Mouse (Mus musculus): ENCODE measurements at regions not wholly inside any gene's neighbourhood (a gene's known extent, or its start where the extent isn't known, plus 50 kb on each side); places are given as distances from the start of the nearest gene placed in this dataset.
"Not testable (repeated sequence)": the region's sequence is repeated elsewhere in the genome, so short reads cannot be mapped to it uniquely, and the experiment has no call there.

DNA sequence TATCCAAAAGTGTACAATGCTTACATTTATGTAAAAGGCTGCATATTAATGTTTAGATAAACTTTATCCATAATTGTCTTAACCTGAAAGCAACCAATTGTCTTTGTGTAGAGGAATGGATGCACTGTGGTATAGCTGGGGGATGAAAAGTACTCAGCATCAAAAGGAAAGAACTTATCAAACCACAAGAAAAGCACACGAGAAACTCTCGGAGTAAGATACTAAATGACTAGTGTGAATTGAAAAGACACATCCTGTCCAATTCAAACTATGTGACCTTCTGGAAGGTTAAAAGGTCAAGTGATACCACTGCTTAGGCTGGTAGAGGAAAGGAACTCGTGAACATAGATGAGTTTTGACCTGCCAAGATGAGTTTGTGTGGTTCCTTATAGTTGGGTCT lies 192.2 kb upstream of the Tbl1xr1 start:
- no peak for DNase-seq (ENCODE audit: low spot score)

DNA sequence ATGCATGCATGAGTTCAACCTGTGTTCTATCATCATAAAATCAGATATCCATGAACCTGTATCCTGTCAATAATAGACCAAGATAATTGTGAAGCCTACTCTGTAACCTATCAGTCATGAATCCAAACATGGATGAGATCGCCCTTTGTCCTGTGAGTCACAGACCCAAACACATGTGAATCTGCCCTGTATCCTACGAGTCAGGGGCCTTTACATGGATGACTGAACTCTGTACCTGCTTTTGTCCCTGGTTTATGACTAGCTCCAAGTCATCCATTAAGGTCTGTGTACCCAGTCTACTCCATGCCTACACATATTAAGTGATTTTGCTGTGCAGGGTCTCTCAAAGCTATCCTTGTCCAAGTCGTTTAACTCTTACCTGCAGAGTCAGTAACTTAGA lies 187.7 kb upstream of the Tbl1xr1 start:
- DNase-seq (ENCODE audit: low spot score) = no peak

DNA sequence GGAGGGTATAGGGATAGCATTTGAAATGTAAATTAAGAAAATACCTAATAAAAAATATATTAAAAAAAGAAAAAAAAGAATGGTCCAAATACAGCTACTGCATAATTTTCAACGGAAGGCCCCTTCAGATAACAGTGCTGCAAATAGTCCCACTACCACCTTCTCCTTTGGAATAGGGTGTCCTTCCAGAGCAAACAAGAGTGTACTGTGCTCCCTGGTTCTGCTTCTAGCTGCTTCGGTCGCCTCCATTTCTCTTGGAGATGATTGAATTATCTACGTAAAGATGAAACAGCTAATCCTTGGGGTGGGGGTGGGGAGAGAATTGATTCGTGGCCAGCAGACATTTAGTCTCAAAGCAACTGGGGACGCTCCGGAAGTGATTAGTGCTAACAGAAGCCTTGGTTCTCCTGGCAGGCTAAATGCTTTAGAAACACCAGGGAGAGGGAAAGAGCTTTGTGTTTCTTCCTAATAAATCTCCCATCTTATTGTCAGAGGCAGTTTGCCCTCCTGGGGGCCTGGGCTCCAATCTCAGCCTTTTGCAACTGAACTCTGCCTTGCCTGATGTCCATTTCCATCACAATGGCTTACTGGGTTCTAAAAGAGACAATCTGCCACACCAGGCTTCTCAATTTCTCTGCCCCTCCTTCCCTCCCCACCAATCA lies 184.5 kb upstream of the Tbl1xr1 start:
- DNase-seq (ENCODE audit: low spot score) = no peak

DNA sequence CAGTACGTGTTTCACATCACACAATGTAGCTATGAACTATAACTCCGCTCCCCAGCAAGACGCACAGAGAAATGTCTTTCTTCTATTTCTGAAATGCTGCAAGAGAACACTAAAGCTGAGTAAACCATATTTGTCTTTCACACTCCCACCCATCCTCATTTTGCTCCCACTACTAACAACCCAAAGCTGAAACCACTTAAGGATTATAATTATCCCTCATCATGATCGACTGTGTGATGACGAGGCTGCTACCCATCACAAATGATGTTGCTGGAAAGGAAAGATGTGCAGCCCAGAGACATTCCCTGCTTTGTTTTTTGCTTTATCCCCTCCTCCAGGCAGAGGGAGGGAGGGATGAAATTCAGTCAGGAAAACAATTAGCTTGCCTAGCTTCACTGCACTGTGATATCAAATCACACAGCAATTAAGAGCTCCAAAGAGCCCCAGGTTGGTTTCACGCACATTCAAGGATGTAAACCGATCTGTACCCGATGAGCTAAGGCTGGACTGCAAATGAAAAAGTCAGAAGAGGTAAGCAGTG lies 183.5 kb upstream of the Tbl1xr1 start:
- DNase-seq (ENCODE audit: low spot score) = peak; percentile 36

DNA sequence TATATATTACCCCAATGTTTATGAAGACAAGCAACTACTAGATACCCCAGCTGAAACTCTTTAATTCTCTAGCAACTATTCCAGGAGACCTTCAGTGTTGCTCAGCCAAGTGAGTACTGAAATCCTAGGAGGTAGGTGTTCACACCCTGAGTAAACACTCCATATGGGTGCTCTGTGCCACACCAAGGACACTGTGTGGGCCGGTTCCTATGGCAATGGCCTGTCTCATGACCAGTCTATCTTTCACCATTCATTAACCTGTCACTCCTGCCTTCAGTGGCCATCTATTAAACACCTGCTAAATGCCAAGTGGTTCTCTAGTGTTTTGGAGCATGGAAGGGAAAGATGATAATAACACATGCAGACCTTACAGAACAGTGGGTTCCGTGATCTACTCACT lies 180.9 kb upstream of the Tbl1xr1 start:
- DNase-seq (ENCODE audit: low spot score) = no peak

DNA sequence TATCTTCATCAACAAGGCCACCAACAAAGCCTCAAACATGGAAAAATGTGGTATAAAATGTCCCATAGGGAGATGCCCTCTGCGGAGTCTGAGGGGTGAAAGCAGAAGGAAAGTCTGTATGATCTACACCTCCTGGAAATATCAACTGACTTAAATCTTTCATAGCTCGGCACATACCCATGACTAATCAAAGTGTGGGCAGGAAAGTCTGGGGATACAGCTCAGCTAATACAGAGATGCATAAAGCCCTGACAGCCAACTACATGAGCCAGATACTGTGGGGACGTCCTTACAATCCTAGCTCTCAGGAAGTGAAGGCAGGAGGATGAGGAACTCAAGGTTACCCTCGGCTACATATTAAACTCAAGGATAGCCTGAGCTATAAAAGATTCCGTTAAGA lies 178.2 kb upstream of the Tbl1xr1 start:
- no peak for DNase-seq (ENCODE audit: low spot score)

DNA sequence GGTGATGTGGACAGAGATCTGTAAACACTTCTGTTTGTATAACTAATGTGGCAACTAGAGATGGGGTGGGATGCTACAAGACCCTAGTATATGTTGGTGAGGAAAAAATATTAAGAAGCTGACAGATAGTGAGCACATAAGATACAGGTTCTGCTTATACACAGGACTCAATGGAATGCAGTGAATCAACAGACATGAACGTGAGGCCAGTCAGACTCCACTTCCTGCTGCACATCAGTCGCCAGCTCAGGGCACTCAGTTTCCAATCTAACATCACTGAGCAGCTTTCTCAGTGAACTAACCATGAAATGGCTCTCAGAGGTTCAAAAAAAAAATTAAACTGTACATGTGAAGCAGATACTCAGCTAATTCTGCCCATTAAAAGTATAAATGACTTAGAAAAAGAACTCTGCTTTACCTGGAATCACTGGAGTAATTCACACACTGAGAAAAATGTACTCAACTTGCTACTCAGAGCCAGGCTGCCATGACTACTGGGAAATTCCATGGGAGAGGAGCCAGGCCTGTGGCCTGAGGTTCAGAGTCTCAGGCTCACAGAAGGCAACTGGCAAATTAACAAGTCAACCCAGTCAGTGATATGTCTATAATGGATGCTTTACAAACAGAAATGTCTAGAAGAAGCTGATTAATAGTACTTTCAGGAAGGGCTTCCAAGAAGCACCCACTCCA lies 170.9 kb upstream of the Tbl1xr1 start:
- no peak for DNase-seq (ENCODE audit: low spot score)

DNA sequence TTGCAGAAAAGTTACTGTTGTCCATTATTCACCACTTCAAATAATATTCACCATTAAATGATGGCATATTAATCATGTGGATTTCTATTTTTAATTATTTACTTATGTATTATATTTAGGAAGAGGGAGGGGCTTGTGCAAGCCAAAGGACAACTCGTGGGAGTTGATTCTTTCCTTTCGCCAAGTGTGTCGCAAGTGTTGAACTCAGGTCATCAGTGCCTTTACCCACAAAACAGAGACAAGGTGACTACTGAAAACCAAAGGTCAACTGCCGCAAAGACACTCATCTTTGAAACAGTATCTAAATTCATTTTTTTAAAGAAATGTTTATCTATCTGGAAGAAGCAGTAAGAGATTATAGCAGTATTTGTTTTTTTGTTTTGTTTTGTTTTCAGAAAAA lies 167.6 kb upstream of the Tbl1xr1 start:
- DNase-seq (ENCODE audit: low spot score) = no peak

DNA sequence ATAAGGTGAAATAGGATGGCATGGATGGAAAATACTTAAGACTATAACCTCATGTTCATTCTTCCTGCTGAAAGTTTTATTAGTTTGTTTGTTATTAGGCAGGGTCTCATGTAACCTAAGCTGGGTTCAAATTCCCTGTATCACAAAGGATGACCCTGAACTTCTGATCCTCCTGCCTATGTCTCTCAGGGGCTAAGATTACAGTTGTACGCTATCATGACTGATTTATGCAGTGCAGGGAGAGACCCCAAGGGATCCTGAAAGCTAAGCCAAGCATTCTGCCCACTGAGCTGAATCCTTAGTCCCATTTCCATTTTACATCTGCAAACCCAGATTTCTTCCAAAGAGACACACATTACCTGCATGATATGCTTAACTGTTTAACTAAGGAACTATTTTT lies 166.4 kb upstream of the Tbl1xr1 start:
- DNase-seq (ENCODE audit: low spot score) = no peak

DNA sequence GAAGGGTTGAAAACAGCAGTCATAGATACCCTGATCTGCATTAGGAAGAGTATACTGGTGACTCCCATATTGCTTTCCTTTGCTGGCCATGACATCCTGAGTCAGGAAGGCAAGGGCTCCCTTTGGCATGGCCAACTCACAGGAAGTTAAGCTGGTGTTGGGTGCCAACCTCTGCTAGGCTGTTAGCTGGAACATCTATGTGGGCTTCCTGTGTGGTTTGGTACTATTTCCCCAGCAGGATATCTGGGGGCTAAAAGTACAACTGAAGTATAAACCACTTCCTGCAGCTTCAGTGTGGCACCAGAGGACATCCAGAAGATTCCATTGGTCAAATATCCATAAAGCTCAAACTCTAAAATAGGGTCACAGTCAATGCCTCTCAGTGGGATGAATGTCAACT lies 165.4 kb upstream of the Tbl1xr1 start:
- DNase-seq (ENCODE audit: low spot score) = no peak

DNA sequence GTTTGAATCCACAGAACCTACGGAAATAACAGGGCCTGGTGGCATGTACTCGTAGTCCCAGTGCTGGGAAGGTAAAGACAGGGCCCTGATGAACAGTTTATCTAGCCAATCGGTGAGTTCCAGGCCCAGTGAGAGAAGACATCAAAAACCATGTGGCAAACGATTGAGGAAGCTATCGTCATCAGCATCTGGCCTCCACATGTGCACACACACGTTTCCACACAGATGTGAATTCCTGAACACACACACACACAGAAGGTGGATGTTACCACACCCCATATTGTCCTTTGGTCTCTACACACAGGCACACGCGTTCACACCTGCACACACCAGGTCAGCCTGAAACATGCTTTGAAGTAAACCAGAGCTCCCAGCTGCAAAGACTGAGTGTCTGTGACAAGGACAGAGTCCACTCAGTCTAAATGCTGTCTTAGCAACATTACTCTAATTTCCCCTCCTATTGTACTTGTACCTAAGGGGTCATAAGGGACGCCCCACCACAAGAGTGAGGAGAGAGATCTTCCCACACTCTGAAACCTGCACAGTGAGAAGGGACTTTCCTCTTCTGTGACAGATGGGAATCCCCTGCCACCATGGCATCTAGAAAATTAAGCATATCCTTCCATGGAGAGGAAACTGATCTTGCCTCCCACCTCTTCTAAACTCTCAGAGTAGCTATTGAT lies 159.1 kb upstream of the Tbl1xr1 start:
- DNase-seq (ENCODE audit: low spot score) = no peak

DNA sequence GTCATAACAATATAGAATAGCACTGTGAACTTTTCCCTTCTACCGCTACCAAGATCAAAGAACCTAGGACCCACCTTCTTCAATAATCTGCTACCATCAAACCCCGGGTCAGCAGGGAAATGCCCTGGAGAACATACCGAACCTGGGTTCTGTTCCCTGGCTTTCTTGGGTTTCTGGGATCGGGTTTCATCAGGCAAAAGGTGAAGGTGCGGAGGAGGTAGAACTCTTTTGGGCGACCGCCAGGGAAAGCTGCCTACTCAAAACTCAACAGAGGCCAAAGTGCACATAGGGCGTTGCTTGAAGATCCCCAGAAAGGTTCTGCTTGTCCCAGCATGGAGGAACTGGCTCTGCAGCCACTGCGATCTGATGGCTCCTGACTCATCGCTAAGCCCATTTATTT lies 158.0 kb upstream of the Tbl1xr1 start:
- DNase-seq (ENCODE audit: low spot score) = no peak

DNA sequence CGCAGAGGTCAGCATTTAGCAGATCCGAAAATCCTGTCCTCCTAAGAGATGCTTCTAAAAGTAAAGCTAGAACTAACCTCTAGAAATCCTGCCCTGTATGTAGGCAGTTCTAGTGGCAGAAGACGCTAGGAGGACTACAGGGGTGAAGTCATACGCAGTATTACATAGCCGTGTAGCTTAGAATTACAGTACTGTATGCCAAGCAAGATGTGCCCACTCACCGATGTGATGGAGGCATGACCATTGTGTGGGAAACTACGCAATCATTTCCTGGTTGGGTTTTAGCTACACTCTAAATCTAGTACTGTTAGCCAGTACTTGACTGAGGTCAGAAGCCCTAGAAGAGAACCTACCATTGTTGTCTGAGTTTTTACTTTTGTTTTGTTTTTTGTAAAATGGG lies 156.5 kb upstream of the Tbl1xr1 start:
- no peak for DNase-seq (ENCODE audit: low spot score)

DNA sequence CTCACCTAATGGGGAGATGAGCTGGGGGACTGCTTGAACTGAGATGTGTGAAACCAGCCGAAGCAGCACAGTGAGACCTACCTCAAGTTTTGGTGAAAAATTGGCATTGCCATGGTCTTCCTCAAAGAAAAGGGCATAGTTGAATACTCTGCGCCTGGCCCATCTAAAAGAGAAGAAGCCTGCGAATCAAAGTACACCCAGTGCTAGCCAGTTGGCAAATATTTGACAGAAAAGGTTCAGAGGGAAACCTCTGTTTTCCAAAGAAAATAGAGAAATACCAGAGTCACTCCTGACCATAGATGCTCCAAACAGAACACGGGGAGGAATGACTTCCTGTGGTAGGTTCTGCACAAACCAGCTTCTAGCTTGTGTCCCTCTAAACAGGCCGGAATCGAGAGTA lies 144.5 kb upstream of the Tbl1xr1 start:
- no peak for DNase-seq (ENCODE audit: low spot score)

DNA sequence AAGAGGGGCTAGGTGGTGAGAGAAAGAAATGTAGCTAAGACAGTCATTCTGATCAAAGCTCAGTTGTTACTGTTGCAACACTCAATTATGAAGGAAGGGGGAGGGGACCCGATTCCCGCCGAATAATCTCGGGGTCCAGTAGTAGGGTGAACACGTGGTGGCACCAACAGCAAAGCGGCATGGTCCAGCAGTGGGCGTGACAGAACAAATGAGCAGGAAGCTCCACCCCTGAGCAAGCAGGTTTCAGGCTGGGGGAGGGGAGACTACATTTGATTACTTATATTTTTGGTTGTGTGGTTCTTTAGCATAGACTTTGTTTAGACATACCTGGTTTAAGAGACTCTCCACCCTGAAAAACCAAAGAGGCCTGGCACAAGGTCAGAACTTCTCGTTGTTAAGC lies 143.8 kb upstream of the Tbl1xr1 start:
- DNase-seq (ENCODE audit: low spot score) = not testable (repeated sequence)

DNA sequence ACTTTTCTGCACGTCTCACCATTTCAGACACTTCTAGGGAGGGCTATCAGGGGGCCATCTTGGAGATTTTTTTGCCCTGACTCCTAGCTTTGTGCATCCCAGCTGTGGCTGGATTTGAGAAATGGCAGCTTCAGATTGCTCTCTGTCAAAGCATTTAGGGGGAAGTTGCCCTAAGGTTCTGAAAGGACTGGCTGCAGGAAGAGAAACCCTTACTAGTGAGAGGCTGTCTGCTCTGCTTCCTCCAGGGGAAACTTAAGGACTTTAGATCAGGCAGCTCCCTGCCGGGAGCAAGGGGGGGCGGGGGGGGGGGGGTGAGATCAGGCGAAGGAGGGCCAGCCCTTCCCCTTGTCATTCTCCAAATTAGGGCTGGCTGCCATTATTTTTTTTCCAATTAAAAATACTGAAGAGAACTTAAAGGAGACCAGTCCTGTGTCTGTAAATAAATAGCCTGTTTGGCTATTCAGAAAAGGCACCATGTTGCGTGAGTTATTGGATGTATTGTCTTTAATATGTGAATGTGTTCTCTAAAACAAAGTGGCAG lies 141.7 kb upstream of the Tbl1xr1 start:
- DNase-seq (ENCODE audit: low spot score) = no peak

DNA sequence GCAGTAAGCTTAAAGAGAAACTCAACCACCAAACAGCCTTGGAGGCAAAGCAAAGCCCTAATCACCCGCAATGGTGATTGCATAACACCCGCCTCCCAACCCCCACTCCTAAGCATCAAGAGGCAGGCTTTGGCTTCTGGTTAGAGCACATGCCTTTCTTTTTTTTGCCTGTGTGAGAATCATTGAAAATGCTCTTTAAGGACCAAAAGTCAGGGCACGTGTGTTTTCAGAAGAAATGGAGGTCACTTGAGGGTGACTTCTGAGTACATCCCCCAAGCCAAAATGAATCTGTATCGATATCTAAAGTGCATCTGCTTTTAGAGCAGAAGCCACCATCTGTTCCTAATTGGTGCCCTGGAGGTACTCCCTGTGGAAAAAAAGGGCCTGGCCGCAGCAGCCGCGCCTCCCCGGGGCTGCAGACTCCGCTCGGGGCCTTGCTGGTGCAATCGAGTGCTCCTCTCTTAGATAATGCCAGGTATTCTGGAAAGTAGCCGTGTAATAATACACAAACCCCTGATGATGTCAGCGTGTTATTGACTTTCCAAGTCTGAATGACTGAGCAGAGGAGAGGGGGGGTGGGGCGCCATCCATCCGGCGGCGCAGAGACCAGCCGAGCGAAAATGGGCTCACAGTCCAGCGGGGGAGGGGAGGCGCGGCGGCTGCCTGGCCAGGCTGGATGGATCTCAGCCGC lies 140.7 kb upstream of the Tbl1xr1 start:
- DNase-seq (ENCODE audit: low spot score) = peak; percentile 85

DNA sequence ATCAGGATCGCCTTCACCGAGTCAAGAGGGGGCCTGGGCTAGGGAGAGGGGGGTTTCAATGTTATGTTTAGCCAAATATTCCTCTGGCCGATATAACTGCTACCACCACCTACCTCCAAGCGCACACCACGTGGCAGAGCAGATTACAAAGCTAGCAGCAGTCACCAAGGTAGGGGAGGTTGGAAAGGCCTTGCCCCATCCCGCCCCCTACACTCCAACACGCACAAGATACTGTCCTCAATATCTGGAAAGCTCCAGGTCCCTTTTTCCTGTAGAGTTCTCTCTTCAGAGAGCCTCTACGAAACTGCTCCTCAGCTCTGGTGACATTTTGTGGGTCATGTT lies 140.2 kb upstream of the Tbl1xr1 start:
- DNase-seq (ENCODE audit: low spot score) = no peak

DNA sequence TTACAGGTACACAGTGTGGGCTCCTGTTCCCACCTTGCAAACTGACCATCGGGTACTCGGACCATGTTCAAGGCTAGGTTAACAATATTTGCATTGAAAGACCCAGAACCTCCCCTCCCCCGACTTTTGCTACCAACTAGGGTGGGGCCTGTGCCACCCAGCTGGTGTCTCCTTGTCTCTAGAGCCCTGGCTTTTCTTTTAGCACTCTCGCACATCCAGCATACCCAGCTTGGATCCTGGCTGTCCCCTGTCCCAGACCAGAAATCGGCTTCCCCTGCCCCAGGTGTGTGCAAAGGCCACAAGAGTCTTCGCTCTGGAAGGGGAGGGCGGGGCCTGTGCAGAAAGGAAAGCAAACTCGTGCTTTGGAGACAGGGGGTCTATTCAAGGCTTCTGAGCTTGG lies 139.8 kb upstream of the Tbl1xr1 start:
- no peak for DNase-seq (ENCODE audit: low spot score)

DNA sequence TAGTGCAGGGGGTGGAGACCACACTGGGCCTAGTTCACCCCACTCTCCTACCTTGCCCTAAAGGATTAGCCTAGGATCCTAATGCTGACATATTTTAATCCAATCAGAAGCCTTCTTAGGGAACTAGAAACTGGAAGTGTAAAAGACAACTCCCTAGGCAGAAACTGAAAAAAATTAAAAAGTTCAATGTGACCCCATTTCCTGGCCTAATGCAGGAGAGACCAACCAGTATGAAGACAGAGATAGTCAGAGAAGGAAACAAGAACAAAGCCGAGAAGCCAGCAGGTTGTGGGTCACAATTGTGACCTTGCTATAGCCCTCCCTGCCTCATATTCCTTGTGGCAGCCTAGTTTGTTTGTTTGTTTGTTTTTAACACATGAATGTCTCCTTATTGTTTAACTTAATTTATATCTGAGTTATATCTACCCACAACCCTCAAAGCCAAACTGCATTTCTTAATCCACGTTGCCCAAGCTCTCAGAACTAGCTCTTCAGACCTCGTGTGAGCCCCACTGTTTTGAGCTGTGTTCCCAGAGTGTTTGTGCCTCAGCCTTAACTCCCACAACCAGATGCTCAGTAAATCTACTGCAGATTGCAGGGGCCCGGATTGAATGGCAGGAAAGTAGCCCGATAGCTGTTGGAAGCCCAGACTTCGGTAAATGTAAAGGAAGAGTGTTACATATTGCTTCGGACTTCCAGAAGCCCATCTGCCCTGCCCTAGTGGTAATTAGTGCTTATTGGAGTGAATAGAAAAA lies 139.0 kb upstream of the Tbl1xr1 start:
- peak; percentile 36 for DNase-seq (ENCODE audit: low spot score)

DNA sequence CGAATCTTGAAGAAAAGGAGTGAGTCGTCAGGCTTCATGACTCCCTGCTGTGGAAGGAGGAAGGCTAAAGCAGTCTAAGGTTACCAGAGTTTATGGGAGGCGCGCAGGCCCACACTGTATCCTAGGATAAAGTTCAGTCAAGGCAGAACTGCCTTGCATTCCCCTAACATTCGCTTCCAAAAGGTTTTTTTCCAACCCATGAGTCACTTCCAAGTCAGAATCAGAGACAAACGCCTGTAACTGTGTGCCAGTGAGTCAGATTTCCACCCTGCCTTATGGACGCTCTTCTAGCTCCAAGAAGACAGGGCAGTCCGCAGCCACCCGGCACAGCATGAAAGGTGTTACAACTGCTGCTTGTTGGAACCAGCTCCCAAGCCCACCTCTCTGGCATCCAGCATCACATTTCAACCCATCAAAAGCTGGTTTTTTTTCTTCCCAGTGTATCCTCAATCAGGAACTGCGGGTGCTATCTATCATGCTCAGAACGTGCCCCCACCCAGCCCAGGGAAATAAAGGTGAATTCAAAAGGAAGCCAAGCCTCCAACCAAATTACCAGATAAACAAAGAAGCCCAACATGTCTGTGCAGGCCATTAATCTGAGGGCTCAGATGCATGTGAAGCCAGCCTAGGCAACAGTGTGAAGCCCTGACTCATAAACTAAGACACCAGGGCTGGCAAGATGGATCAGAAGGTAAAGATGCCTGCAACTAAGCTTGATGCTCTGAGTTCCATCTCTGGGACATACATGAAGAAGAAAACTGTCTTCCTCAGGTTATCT lies 138.2 kb upstream of the Tbl1xr1 start:
- DNase-seq (ENCODE audit: low spot score) = peak; percentile 24

Data from left cerebral cortex, adult 11 months (tissue).